Mouse (Mus musculus) kidney, postnatal 25 days (tissue): ENCODE data around the gene AY074887.
"Not testable (repeated sequence)": the region's sequence is repeated elsewhere in the genome, so short reads cannot be mapped to it uniquely, and the experiment has no call there.

Experiments used
- DNase-seq, 2 experiments: peaks; one replicate each; pipeline ENCODE4 v3.0.0; 2021; ENCODE audit warnings: mixed read lengths in 2 of 2

AY074887 gene

DNA sequence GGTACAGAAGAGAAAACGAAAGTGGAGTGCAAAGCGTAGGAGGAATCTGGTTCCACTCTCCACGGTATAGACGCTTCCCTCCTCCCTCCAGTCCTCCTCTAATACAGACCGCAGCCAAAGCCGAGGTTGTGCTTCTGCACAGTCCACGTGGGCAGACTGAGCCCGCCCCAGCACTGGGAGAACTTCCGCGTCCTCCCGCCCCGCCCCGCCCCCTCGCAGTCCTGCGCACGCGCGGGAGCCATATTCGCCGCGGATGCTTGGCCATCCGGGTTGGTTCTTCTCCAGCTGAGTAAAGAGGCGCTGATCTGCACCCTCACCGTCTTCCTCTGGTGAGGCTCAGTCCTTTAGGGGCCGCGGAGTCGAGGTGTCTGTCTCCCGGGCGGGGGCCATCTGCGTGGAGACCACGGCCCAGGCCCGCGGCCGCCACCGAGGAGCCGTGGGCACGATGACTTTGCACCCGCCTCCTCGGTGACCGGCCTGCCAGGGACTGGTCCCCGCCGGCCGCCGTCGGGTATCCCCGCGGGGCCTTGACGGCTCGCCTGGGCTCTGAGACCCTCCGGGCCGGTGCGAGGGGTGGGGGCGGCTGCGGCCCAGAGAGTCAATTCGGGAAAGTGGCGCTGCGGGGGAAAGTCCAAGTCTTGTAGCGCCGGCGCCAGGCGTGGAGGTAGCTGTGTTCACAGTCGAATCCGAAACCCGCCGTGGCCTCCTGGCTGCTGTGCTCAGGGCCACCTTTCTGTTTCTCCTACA lies at the start of gene AY074887, which contains the start of gene Psma4:
TSS of gene AY074887 (minus strand) at position 424 of the 747 bp plus-strand sequence.
TSS of gene Psma4 (plus strand) at position 216 of the 747 bp plus-strand sequence.
- peak; percentile 92 to 95 for DNase-seq

DNA sequence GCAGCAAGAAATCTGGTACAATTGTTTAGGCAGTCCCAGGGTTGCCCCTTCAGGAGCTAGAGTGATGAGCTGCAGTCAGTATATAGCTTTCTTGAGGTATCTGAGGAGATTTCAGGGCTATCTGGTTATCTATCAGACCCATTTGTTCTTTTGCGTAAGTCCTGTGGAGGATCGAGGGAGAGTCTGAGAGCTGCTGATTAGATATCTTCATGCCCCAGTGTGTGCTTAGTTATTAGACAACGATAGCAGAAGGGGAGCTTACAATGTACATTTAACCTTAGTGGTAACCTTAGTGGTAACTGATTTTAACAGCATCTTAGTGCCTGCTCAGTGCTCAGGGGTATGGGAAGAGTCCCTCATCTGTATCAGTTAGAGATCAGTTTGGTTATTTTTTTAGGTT lies 44.8 kb upstream of the AY074887 start:
- DNase-seq, result no peak

DNA sequence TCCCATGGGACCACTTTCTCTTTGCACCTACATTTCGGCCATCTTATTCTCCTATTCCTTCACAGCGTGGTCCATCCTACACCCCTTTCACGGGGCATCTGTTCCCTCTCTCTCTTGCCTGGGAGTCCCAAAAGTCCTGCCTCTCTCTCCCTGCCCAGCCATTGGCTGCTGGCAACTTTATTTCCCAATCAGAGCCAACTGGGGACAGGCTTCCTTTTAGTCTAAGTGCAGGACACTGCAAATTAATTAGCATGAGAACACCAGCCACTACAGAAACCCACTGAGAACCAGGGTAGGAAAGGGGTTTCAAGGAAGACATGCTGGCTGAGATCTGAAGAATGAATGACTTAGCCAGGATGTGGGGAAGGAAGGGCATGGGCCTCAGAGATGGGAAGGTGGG lies 43.6 kb upstream of the AY074887 start:
- no peak for DNase-seq

DNA sequence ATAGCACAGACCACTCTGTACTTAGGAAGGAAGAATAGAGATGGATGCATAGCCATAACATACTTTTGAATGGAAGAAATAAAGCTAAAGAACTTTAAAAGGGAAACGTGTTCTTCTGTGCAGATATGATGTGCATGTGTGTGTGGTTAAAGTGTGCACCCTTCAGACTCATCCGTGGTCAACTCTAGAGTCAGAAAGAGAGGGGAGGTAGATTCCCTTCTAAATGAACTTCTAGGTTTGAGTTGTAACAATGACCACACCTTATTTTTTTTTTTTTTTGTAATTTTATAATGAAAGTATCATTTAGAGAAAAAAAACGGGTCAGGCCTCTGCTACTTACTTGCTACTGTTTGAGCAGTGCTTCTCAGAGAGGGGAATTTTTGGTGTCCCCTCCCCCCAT lies 39.6 kb upstream of the AY074887 start:
- DNase-seq, result no peak

DNA sequence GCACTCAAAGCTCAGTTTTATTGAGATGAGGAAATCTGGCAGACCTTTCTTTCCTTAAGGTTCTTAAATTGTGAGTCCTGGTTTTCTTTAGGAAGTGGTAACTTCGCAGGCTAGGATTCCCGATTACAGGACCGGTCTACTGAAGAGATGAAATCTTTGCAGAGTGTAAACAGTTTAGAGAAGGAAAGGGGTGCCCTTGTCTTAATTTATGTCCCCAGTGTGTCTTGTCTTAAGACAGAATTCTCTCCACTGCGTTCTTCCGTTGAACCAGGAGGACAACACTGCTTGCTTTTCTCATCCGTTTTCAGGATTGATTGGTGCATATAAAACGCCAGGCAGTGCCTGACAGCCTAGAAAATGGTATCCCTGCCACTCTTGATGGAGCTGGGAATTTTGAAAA lies 31.6 kb upstream of the AY074887 start:
- no peak for DNase-seq

DNA sequence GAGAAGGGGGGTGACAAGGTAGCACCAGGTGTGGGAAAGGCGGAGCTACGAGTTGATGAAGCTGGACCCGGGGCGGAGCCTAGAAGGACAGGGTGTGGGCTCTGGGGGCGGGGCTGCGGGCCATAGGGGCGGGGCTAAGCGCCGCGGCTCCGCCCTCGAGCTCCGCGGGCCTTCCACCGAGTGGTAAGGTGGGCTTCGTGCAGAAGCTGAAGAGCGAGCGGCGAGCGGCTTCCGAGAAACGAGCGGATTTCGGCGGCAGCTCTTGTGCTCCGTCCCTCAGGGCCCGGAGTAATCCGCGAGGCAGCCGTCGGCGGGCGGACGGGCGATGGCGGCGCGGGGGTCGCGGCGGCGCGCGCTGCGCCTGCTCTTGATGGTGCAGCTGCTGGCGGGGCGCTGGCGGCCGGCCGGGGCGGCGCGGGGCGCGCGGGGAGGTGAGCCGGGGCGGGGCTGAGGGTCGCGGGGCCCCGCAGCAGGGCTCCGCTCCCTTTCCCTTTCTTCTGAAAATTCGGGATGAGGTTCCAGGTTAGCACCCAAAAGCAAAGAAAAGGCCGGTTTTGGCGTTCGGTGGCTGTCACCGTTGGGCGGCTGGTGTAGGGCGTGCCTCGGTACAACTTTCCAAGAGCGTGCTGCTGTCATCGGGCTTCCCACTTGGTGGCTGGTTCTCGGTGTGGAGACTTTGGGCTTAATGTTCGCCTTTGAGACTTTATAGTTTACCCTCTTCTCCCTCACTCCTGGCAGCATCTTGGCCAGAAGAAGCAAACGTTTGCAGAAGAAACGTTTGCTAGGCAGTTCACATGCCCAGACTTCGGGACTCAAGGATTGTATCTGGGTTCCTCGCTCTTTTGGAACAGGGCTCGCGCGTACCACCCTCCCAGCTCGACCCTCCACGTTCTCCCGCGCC lies 30.7 kb upstream of the AY074887 start:
- DNase-seq, result peak; percentile 43 to 52

DNA sequence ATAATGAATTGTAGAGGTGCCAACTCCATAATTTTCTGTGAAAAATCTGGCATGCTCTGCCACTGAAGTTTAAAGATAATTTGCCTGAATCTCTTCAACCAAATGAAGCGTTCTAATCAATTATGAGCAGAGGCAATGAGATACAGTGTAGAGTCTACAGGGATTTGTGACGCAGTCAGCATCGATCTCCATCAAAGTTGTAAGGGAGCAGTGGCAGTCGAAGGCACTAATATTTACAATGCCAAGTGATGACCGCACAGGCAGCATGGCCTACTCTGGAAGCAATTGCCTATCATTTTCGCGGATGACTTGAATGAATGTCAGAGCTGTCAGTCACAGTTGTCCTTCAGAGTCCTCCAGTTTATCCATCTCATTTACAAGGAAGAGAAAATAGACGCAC lies 29.9 kb upstream of the AY074887 start, which contains the start of gene Chrna5:
TSS of gene Chrna5 (plus strand) at position 207 of the 400 bp plus-strand sequence.
- no peak for DNase-seq

DNA sequence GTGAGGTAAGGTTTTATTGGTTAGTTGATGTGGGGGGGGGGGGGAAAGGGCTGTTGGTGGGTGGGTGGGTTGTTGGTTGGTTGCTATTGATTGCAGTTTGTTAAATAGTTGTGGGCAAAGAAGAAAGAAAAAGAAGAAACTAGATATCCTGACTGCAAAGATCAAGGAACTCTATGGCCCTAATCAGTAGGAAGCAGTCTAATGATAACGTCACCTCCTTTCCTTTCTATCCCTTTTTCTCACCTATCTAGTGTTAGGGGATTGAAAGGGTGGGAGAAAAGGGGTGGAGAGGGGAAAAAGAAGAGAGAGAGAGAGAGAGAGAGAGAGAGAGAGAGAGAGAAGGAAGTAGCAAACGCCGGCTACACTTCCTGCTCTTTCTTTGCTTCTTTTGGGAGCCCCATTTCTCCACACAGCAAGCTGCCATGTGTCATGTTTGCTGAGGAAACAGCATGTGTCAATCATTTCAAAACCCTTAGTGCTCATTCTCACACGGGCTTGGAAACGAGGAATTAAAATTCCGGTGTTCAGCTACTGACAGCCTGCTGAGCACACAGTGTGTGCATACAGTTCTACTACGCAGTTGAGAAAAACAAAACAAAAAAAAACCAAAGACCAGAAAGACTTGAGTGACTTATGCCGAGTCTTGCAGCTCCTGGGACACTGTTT lies 19.3 kb upstream of the AY074887 start:
- DNase-seq, result no peak

DNA sequence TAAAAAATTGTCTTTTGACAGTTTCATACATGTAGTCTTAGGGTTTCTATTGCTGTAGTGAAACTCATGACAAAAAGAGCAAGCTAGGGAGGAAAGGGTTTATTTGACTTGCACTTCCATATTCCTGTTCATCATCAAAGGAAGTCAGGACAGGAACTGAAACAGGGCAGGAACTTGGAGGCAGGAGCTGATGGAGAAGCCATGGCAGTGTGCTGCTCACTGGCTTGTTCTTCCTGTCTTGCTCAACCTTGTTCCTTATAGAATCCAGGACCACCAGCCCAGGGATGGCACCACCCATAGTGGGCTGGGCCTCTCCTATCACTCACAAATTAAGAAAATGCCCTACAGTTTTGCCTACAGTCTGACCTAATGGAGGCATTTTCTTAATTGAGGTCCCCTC lies 12.9 kb upstream of the AY074887 start:
- DNase-seq, result no peak

DNA sequence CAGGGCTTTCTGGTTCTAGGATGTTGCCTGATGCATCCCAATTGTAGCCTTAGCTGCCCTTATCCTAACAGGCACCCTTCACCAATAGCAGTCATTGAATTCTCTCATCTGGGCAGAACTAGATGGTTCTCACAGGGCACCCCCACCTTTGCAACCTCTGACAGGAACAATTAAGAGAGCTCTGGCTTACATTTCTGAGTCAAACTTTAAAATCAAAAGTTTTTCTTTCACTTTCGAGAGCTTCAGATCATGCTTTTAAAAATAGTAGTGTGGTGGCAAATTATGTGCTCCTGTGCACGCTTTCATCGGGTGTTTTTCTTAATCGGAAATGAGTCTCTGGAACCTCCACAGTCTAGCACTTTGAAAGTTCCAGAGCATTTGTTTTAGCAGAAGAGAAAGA lies 10.3 kb upstream of the AY074887 start:
- DNase-seq, result no peak

DNA sequence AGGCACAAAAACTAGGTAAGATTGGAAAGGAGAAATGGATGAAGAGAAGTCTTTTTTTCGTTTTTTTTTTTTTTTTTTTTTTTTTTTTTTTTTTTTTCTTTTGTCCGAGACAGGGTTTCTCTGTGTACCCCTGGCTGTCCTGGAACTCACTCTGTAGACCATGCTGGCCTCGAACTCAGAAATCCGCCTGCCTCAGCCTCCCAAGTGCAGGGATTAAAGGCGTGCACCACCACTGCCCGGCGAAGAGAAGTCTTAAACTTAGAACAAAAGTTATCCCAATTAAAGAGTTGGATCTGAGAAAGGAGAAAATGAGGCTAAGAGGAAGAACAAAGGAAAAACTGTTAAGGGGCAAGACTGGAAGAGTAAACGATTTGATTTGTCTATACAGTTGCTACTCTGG lies 636 bp downstream of the AY074887 start:
- not testable (repeated sequence) for DNase-seq

DNA sequence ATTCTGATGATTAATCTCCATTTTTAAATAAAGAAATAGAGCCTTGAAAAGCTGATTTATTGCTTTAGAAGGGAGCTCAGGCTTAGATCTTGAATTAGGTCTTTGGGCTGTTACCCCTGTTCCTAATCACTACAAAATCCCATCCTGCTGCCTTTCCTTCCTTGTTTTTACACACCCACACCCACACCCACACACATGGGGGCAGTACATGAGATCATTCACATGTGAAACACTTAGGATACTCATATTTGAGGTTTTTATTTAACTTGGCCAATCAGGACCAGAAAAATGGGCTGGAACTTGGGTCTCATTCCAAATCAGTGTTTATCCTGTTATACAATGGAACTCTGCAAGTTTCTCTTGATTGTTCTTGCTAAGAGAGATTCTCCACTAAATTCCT lies 1.3 kb downstream of the AY074887 start:
- no peak for DNase-seq

DNA sequence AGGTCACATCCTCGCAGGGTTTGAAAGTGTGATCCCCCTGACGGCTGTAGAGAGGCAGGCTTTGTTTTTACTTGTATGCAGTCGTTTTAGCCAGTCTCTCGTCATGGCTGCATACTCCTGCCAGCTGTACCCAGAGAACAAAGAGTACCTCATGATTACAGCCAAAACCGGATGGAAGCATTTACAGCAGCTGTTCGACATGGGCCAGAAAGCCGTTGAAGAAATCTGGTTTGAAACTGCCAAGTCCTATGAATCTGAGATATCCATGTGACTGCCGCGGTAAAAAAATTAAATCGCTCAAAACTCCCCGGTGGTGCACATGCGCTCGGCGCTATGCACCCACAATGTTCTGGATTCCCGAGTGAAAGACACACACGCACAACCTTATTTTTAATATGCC lies 4.5 kb downstream of the AY074887 start:
- no peak for DNase-seq

DNA sequence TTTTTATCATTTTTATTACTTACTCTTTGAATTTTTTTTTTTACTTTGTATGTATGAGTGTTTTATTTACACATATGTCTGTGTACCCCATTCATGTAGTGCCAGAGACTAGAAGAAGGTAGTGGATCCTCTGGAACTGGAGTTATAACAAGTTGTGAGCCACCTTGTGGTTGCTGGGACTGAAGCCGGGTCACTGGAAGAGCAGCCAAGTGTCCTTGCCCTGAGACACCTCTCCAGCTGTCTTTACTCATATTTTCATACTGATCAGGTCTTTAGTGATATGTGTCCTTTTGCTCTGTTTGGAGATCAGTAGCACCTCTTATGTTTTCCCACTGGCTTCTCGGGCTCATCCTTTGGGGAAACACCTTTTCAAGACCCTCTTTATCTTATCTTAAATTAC lies 6.3 kb downstream of the AY074887 start:
- DNase-seq, result no peak

DNA sequence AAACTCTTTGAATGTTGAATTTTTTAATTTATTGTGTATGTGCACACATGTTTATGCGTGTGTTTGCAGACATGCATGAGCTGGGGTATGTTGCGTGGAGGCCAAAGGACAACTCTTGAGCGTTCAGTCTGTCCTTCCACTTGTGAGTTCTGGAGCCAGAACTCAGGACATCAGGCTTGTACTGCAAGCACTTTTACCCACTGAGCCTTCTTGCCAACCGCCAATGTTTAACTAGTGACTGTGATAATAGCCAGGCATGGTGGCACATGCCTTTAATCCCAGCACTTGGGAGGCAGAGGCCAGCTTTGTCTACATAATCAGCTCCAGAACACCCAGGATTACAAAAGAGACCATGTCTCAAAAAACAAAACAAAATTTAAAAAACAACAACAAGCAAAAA lies 8.7 kb downstream of the AY074887 start:
- peak; percentile 41 to 68 for DNase-seq

DNA sequence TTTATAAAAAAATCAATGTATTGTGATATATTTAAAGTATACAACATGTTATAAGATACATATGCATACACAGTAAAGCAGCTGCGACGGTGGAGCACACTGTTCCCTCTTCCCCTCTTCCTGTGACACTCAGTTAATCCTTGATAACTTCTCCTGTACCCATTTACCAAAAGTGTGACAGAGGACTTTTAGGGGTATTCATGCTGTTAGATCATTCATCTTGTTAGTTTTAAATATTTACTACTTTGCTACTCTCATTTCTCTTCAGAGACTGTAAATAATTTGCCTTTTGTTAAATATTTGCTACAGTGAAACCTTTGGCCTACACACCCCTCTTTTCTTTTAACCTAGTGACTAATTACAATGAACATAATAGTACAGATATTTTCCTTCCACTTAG lies 18.4 kb downstream of the AY074887 start:
- peak in 1 of 2 experiments; percentile 50 for DNase-seq

DNA sequence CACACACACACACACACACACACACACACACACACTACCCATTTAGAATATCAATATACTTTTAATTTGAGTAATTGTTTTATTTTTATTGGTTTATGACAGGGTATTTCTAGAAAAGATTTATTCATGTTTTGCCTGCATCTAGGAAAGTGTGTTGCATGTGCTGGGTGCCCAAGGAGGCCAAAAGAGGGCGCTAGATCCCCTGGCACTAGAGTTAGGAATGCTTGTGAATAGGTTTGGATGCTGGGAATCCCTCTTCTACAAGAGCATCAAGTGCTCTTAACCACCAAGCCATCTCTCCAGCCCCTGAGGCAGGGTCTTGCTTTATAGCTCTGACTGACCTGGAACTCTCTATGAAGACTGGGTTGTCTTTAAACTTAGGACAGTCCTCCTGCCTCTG lies 19.0 kb downstream of the AY074887 start:
- peak in 1 of 2 experiments; percentile 22 for DNase-seq

DNA sequence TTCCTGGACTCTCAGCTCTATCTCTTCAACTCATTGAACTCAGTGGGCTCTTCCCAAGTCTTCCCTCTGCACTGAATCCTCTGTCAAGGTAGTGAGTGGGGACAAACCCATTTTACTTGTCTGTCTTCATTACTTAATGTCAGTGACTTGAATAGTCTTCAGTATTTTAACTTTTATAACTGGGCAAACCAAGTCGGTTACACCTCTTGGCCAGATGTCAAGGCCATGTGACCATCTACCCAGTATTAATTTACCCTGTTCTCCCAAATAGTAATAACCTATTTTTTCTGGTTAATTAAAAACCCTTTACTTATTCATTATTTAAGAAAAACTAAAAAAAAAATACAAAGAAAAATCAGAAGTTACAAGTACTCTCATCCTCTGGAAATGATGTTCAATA lies 20.1 kb downstream of the AY074887 start:
- peak; percentile 67 to 70 for DNase-seq

DNA sequence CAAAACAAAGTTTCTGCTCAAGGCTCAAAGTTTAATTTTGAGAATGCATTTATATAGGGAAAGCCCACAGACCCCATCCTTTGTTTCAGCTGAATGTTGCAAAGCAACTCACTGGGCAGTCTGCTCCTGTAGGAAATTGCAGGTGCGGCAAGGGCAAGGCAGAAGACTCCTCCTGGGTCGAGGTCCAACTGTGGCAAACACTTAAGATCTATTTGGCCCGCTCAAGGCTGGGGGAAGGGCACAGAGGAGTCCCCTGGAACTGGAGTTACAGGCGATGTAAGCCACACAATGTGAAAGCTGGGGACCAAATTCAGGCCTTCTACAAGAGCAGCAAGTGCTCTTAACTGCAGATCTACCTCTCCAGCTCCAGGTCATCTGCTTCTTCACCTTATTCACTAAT lies 30.9 kb downstream of the AY074887 start:
- DNase-seq, result peak; percentile 64 to 85

DNA sequence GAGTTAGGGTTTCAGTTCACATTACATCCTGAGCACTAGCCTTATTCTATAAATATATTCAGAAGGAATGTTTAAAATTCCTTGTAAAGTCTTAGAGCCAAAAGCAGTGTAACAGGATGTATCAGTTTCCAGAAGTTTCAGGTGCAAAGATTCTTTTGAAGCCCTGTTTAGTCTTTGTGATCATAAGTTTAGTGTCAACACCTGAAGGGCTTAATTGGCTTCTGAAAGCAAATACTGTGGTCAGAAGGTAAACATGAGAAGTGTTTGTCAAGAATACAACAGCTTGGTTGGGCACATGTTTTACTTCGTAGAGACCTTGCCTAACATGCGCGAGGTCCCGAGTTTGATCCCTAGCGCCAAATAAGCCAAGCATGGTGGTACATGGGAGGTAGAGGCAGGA lies 32.0 kb downstream of the AY074887 start:
- DNase-seq, result no peak

DNA sequence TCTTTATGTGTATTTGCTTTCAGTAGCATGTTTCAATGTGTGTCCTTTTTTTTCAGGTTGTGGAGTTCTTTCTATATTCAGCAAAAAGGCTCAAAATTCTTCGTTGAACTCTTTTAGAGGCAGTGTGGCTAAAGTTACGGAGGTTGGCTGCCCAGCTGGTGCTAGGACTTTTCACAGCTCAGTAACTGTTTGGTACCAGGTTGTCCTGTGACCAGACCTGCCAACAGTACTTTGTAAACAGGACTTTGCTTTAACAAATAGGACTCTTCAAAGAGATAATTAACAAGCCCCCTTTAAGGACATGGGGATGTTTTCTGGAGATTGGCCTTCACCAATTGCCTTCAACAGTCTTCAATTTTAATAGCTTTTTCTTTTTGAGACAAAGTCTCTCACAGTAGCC lies 32.6 kb downstream of the AY074887 start:
- peak; percentile 29 to 66 for DNase-seq

DNA sequence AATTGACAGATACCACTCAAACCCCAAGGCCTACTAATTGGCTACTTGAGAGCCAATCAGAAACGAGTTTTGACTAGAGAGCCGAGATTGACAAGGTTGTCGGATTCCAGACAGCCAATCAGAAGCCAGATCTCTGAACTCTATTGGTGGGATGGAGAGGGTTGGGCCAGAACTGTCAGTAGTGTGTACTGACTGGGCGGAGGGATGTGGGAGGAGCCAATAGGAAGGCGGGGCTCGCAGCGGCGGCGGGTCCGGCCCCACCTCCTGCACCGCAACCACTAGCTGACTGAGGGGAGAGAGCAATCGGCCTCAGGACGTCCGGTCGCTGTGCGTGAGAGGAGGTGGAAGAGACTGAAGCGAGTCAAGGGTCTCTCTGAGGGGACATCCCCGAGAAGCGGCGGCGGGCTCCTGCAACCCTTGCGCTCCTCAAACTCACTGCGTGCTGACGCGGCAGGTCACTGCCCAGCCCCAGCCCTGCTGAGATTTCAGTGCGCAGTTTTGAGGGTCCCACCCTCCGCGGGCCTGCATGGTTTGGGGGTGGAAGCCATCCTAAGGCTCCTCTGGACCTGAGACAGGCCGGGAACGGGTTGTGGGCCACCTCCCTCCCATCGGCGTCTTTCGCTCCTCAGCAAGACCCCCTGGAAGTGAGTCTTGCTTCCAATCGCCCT lies 33.7 kb downstream of the AY074887 start, which contains the start of gene Hykk:
TSS of gene Hykk (plus strand) at position 274 of the 668 bp plus-strand sequence.
- DNase-seq, result peak; percentile 94 to 97

DNA sequence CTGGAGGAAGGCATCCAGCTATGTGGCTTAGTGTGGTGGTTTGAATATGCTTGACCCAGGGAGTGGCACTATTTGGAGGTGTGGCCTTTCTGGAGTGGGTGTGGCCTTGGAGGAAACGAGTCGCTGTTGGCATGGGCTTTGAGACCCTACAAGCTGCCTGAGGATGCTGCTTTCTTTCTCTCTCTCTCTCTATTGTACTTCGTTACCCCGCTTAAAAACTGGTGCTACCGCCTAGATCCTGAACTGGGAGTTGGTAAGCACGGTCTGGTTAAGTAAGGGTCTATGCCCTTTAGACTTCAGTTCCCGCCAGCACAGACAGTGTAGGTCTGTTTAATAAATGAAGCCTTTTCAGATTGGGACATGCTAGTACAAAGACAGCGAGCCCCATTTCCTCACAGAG lies 34.4 kb downstream of the AY074887 start:
- DNase-seq, result no peak
